Mouse (Mus musculus): Measurements from ENCODE around the gene Hes5.

DNA sequence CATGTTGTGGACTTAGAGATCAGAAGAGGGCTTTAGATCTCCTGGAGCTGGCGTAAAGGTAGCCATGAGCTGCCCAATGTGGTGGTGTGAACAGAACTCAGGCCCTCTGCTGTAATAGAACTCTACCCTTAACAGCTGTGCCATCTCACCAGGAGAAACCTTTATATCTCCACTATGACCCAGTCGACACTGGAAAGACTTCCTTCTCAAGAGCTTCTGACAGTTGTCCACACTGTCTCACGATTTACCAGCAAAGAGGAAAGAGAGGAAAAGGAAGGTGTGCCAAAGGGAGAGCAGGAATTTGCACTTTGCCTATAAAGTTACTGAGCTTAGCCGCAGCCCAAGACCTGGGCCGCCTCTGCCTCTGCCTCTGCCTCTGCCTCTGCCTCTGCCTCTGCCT lies 18.9 kb upstream of the Hes5 start:
- TF ChIP-seq CTCF (IDR thresholded peaks at IDR 0.05; ENCODE audit: low read depth) (no peak), EP300 (IDR thresholded peaks at IDR 0.05; ENCODE audit: low read depth) (no peak)

All from liver, postnatal 0 days (tissue).